Mouse (Mus musculus) heart, postnatal 0 days (tissue): Measurements from ENCODE around the gene 1110002E22Rik.

Experiments
- CTCF ChIP-seq: IDR thresholded peaks from 2 replicates; pipeline ENCODE4 v1.5.1; 2016; ENCODE audit warnings: antibody characterized with exemption, control low read depth, low read depth
- EP300 ChIP-seq: IDR thresholded peaks from 2 replicates; pipeline ENCODE4 v1.6.1; 2016; ENCODE audit warnings: antibody characterized with exemption, low read depth

- TF ChIP-seq CTCF, result no peak
- no peak for TF ChIP-seq EP300
Observed at GRCm38 (mm10) chr3:138022003-138022402, 42.8 kb upstream of the 1110002E22Rik start.
